Mouse (Mus musculus) v-Abl transformed pro-B cells (cell line): ENCODE measurements around the gene Gm5737.

Experiments used
- in situ Hi-C, 2 experiments: fragments of 400-800 bp; cut with MboI; formaldehyde crosslinking; loops; one replicate each; pipeline ENCODE4 v1.15.1; 2025; ENCODE audit not compliant: unreplicated experiment in 2 of 2

The Gm5737 gene

DNA sequence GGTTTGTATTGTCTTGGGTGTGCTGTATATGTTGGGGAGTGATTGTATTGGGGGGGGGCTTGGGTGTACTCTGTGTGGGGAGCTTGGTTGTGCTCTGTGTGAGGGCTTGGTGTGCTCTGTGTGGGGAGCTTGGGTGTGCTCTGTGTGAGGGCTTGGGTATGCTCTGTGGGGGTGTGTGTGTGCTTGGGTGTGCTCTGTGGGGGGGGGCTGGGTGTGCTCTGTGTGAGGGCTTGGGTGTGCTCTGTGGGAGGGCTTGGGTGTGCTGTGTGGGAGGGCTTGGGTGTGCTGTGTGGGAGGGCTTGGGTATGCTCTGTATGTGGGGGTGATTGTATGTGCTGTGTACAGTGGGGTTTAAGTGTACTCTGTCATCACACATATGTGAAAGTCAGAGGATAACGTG is 55.6 kb downstream of the Gm5737 start:
- in situ Hi-C loops: loop anchor here in 1 of 2 experiments (25.0 kb wide), 1 partner anchor 1520 kb away; no protein-coding TSS in a partner anchor

DNA sequence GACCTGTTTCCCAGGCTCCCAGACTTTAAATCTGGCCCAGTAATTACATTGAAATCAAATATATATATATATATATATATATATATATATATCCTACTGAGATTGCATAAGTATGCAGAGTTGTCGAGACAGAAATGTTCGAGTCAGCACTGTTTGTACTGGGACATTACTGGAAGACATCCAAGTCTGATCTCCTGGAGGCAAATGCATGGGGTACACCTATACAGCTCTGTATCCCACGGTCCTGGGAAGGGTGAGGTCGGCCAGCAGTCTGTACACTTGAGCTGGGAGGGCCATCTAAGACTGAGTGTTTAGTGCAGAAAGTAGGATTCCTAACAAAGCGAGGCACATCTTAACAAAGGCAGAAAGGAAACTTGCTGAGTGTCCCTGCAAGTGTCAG is 57.7 kb downstream of the Gm5737 start:
- in situ Hi-C loops: loop anchor here in 1 of 2 experiments (25.0 kb wide), 1 partner anchor 1517 kb away; no protein-coding TSS in a partner anchor

DNA sequence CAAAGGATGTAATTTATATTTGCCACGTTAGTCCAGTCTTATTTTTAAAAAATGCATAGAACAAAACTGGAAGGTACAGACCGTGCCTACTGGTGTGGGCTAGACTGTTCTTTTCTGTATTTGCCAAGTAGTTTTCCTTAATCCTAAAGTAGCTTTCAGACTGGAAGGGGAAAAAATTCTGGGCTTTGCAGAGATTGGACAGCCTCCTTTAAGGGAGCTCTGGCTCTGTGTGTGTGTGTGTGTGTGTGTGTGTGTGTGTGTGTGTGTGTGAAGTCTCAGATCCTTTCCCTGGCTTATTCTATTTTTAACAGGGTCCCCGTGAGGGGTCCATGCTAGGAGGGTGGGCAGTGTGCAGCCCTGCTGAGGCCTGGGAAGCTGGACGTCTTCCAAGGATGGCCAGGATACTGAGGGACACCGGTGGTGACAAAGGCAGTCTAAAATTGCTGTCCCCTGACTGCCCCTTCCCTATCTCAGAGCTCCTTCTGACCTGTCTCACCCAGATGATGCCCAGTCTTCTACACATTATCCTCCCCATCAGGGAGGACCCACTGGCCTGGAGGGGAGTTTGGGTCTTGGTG is 58.4 kb downstream of the Gm5737 start:
- in situ Hi-C loops: loop anchor here in 1 of 2 experiments (25.0 kb wide), 1 partner anchor 1517 kb away; no protein-coding TSS in a partner anchor

DNA sequence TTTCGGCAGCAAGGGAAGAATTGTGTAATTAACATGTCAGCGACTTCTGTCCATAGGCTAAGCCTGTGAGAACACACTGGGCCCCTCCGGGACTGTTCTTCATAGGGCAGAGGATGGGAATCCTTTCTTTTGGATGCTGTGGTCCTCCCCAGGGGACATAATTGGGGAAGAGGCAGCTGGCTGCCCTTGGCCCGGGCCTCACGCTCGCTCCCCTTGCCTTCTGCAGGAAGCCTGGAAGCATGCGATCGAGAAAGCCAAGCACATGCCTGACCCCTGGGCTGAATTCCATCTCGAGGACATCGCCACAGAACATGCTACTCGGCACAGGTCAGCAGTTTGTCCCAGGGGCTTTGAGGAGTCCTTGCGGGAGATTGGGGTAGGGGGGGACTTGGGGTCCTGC is 60.9 kb downstream of the Gm5737 start:
- in situ Hi-C loops: loop anchor here in 1 of 2 experiments (25.0 kb wide), 1 partner anchor 1514 kb away; no protein-coding TSS in a partner anchor

DNA sequence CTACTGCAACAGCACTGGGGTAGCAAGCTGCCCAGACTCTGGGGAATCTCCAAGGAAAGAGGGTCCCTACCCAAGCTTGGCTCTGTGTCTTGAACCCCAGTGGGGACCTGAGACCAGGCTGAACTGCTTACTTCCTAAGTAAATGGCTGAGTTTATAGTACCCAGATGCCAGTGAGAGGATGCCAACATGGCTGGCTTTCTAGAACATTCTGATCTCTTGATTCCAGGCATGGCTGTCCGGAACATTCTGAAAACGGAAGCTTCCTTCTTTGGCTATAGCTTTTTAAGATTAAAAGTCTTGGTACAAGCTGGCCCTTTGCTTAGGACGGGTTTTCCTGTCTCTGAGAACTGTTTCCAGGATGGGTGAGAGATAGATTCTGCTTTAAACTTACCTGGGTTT is 61.9 kb downstream of the Gm5737 start:
- in situ Hi-C loops: loop anchor here in 1 of 2 experiments (25.0 kb wide), 1 partner anchor 1513 kb away; no protein-coding TSS in a partner anchor

DNA sequence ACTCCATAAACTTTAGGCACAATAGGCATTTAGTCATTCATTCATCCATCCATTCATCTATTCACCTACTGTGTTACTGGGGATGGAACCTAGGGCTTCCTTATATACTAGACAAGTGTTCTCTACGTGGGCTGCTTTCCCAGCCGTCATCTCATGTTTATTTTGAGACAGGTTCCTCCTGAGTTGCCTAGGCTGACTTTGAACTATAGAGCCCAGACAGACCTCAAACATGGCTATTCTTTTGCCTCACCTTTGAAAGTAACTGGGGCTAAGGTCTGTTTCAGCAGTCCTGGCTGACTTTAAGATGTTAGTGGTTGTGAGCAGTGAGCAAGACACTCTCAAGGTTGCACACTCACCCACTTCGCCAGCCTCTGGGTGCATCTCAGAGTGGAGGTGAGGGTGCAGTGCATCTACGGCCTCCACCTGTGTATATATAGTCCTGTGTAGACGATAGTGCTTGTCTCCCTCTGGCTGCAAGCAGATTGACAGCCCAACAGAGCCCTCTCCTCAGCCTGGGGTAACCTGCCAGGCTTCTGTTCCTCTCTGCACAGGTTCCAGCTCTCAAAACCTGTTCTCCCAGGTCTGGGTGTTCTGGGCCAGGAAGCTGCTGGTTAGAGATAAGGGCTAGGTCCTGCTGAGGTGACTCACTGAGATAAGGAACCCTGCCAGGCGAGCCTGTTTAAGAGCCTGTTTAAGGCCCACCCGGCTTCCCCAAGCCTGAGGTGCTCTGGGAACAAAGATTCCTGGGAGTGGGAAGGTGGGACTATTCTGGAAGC is 62.8 kb downstream of the Gm5737 start:
- in situ Hi-C loops: loop anchor here in 1 of 2 experiments (25.0 kb wide), 1 partner anchor 1512 kb away; no protein-coding TSS in a partner anchor

DNA sequence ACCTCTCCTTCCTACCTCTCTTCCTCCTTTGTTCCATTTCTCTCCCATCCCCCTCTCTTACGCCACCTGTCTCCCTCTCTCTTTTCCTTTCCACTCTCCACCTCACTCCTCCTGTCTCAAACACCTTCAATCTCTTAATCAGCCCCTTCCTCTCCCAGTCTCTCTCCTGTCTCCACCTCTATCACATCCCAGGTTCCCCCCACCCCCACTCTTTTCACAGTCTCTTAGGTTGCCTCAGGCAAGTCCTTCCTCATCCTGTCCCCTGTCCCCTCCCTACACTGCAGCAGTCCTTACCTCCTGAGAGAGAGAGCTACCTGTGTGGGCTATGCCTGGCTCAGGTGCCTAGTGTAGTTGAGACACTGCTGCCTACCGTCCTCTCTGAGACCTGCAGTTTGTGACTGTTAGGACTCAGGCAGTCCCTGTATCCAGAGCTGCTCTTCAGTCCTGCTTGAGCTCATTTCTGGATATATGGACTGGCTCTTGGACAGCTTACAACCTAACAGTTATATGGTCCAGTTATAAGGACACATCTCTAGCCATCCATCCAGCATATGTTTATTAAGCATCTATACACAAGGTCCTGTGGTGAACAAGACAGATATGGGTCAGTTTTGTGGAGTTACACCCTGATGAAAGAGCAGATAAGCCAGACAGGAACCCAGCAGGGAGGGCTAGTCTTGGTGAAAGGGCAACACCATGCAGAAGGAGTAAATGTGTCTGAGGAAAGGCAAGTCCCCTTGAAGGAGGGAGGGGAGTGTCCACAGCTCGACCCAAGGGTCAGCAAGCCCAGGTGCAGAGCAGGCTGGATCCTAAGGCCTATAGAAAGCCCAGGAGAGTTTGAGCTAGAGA is 63.6 kb downstream of the Gm5737 start:
- in situ Hi-C loops: no loop called here

DNA sequence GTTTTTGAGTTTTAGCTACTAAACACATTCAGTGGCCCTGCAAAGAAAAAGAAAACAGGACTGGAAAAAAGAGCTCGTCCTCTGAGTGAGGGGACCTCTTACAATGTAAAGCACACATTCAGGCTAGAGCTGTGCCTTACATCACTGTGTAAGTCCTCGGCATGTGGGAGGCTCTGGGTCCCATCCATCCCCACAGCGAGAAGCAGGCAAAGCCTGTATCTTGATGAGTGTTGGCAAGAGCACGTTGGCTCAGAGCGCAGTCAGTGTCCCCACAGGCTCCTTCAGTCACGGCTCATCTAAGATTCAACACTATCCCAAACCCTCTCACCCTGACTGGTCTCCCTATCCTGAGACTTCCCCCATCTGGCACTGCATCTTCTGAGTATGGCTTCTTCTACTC is 66.1 kb downstream of the Gm5737 start:
- in situ Hi-C loops: no loop called here

DNA sequence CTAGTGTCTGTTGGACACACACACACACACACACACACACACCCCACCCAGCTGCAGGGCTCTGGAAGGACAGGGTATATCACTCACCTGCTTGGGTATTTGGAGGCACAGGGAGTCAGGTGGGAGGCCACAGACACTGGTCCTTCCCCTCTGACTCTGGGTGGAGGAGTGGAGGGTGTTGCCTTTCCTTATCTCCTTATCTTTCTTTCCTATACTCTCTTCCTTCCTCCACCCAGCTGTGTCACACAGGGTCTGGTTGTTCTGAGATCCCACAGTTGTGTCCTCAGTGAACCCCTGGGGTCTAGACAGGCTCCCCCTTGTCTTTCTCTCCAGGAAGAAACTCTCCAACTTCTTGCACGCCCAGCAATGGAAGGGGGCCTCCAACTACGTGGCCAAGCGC is 67.8 kb downstream of the Gm5737 start:
- in situ Hi-C loops: loop anchor here in 1 of 2 experiments (5.0 kb wide), 1 partner anchor 38 kb away; the partner anchor contains the start of gene Eef2k

DNA sequence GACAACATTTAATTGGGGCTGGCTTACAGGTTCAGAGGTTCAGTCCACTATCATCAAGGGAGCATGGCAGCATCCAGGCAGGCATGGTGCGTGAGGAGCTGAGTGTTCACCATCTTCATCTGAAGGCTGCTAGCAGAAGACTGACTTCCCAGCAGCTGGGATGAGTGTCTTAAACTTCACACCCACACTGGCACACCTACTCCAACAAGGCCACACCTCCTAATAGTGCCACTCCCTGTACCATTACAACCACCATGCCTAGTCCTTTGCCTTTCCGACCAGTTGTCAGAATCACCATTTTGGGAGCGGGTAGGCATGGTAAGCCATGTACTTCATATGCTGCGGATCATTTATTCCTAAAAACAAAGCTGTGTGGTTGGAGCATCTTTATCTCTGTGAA is 68.6 kb downstream of the Gm5737 start:
- in situ Hi-C loops: loop anchor here in 1 of 2 experiments (5.0 kb wide), 1 partner anchor 38 kb away; the partner anchor contains the start of gene Eef2k
